Mouse (Mus musculus) liver, embryonic 15.5 days (tissue): ENCODE data around the gene Ccser2. TPM values are rescaled to one million over a fixed set of nuclear protein-coding genes. Genes with fewer than 3 reads are reported as not detected.

Experiments used
- ATAC-seq: fragments of 200-750 bp; cut with Nextera tagmentation; 2 replicates; pipeline ENCODE4 v1.8.0; 2017; ENCODE audit warnings: moderate number of reproducible peaks, mild to moderate bottlenecking, moderate library complexity; ENCODE audit not compliant: insufficient read depth
- H3K27ac ChIP-seq: fragments of 300-500 bp; sonication (generic); replicated peaks from 2 replicates; pipeline ENCODE4 v1.5.1; 2015; ENCODE audit warnings: mild to moderate bottlenecking, inconsistent platforms
- H3K27me3 ChIP-seq: fragments of 300-500 bp; sonication (generic); 2 replicates; pipeline ENCODE4 v1.6.1; 2015; ENCODE audit warnings: mild to moderate bottlenecking, inconsistent platforms
- H3K36me3 ChIP-seq: fragments of 300-500 bp; sonication (generic); replicated peaks from 2 replicates; pipeline ENCODE4 v1.6.1; 2015; ENCODE audit warnings: moderate library complexity, mild to moderate bottlenecking, inconsistent platforms
- H3K4me1 ChIP-seq: fragments of 300-500 bp; sonication (generic); replicated peaks from 2 replicates; pipeline ENCODE4 v1.6.1; 2015; ENCODE audit warnings: inconsistent platforms
- H3K4me2 ChIP-seq: fragments of 300-500 bp; sonication (generic); 2 replicates; pipeline ENCODE4 v1.6.1; 2015; ENCODE audit warnings: moderate library complexity, mild to moderate bottlenecking, inconsistent platforms
- H3K4me3 ChIP-seq: fragments of 300-500 bp; sonication (generic); replicated peaks from 2 replicates; pipeline ENCODE4 v1.5.1; 2015; ENCODE audit warnings: mild to moderate bottlenecking, inconsistent platforms
- H3K9ac ChIP-seq: fragments of 300-500 bp; sonication (generic); 2 replicates; pipeline ENCODE4 v1.6.1; 2015; ENCODE audit warnings: moderate library complexity, mild to moderate bottlenecking, inconsistent platforms
- H3K9me3 ChIP-seq: fragments of 300-500 bp; sonication (generic); replicated peaks from 2 replicates; pipeline ENCODE4 v1.6.1; 2016; ENCODE audit warnings: inconsistent platforms
- WGBS: fragments of 180-500 bp; shearing (Covaris S2); methylation state at CpG from one replicate; pipeline ENCODE4 v1.1.7; 2015; ENCODE audit warnings: mixed read lengths; ENCODE audit not compliant: insufficient replicate concordance; 5-methylcytosine and 5-hydroxymethylcytosine counted together
- polyA plus RNA-seq: library from polyadenylated mRNA; unstranded; fragments of >200 nt; fragmentation: Nextera tagmentation; extraction: Ambion mirVana; gene quantifications from 2 replicates; pipeline ENCODE4 v1.2.1, GENCODE M21; 2015

The Ccser2 gene
- polyA plus RNA-seq, 1 experiment from 2014 or later, result 6.4 TPM

GRCm38 (mm10) chr14:36937941-36938340, 30.6 kb downstream of the Ccser2 start:
- H3K4me3 ChIP-seq, result no peak overlapping the region
- ATAC-seq, result no peak
- WGBS, result 70% methylated on average over 2 of the region's 2 CpGs
- H3K27me3 ChIP-seq, result no peaks in the 10 kb centered on the region
- no peak overlapping the region for H3K9ac ChIP-seq
- no peaks in the 10 kb centered on the region for H3K9me3 ChIP-seq
- no peak overlapping the region for H3K4me2 ChIP-seq
- no peaks in the 10 kb centered on the region for H3K36me3 ChIP-seq
- no peaks in the 10 kb centered on the region for H3K4me1 ChIP-seq
- H3K27ac ChIP-seq, result no peak overlapping the region

GRCm38 (mm10) chr14:36937080-36937878, 31.3 kb downstream of the Ccser2 start:
- no peaks in the 10 kb centered on the region for H3K27me3 ChIP-seq
- H3K9ac ChIP-seq, result no peak overlapping the region
- H3K36me3 ChIP-seq, result no peaks in the 10 kb centered on the region
- H3K4me1 ChIP-seq, result no peaks in the 10 kb centered on the region
- ATAC-seq, result no peak
- H3K27ac ChIP-seq, result no peak overlapping the region
- H3K9me3 ChIP-seq, result no peaks in the 10 kb centered on the region
- no peak overlapping the region for H3K4me3 ChIP-seq
- H3K4me2 ChIP-seq, result no peak overlapping the region
- 61% methylated on average over 7 of the region's 7 CpGs for WGBS

GRCm38 (mm10) chr14:36932638-36933382, 35.8 kb downstream of the Ccser2 start:
- Histone ChIP-seq H3K9ac (no peak overlapping the region), H3K4me1 (no peaks in the 10 kb centered on the region), H3K27ac (no peak overlapping the region), H3K27me3 (no peaks in the 10 kb centered on the region), H3K4me2 (no peak overlapping the region), H3K4me3 (no peak overlapping the region), H3K36me3 (no peaks in the 10 kb centered on the region), H3K9me3 (no peaks in the 10 kb centered on the region)
- WGBS, result 52% methylated on average over 10 of the region's 10 CpGs
- ATAC-seq, result no peak

GRCm38 (mm10) chr14:36932038-36932437, 36.5 kb downstream of the Ccser2 start:
- Histone ChIP-seq H3K4me3 (no peak overlapping the region), H3K4me1 (no peaks in the 10 kb centered on the region), H3K9me3 (no peaks in the 10 kb centered on the region), H3K36me3 (no peaks in the 10 kb centered on the region), H3K9ac (no peak overlapping the region), H3K4me2 (no peak overlapping the region), H3K27ac (no peak overlapping the region), H3K27me3 (no peaks in the 10 kb centered on the region)
- ATAC-seq, result no peak

GRCm38 (mm10) chr14:36923383-36923782, 45.2 kb downstream of the Ccser2 start:
- H3K27ac ChIP-seq, result no peak overlapping the region
- H3K4me1 ChIP-seq, result no peaks in the 10 kb centered on the region
- no peaks in the 10 kb centered on the region for H3K9me3 ChIP-seq
- 40% methylated on average over 3 of the region's 3 CpGs for WGBS
- no peaks in the 10 kb centered on the region for H3K27me3 ChIP-seq
- no peak overlapping the region for H3K9ac ChIP-seq
- ATAC-seq, result no peak
- H3K4me3 ChIP-seq, result no peak overlapping the region
- no peak overlapping the region for H3K4me2 ChIP-seq
- no peaks in the 10 kb centered on the region for H3K36me3 ChIP-seq

GRCm38 (mm10) chr14:36921346-36922049, 47.1 kb downstream of the Ccser2 start:
- Histone ChIP-seq H3K9me3 (no peaks in the 10 kb centered on the region), H3K4me3 (no peak overlapping the region), H3K27ac (no peak overlapping the region), H3K4me2 (no peak overlapping the region), H3K9ac (no peak overlapping the region), H3K36me3 (no peaks in the 10 kb centered on the region), H3K27me3 (no peaks in the 10 kb centered on the region), H3K4me1 (no peaks in the 10 kb centered on the region)
- 50% methylated on average over 5 of the region's 5 CpGs for WGBS
- ATAC-seq, result no peak

- no peak overlapping the region for H3K27ac ChIP-seq
These were observed 48.7 kb downstream of the Ccser2 start for GRCm38 (mm10) chr14:36919886-36920285.

GRCm38 (mm10) chr14:36919146-36919545, 49.4 kb downstream of the Ccser2 start:
- H3K27me3 ChIP-seq, result no peaks in the 10 kb centered on the region
- no peak overlapping the region for H3K27ac ChIP-seq
- no peak overlapping the region for H3K4me3 ChIP-seq
- ATAC-seq, result no peak
- H3K4me1 ChIP-seq, result no peaks in the 10 kb centered on the region
- H3K9me3 ChIP-seq, result no peaks in the 10 kb centered on the region
- 40% methylated on average over 13 of the region's 13 CpGs for WGBS
- no peak overlapping the region for H3K9ac ChIP-seq
- no peaks in the 10 kb centered on the region for H3K36me3 ChIP-seq
- no peak overlapping the region for H3K4me2 ChIP-seq

More at GRCm38 (mm10) chr14:36919886-36920285, 48.7 kb downstream of the Ccser2 start:
- Histone ChIP-seq H3K9ac (no peak overlapping the region), H3K36me3 (no peaks in the 10 kb centered on the region), H3K4me2 (no peak overlapping the region), H3K4me1 (no peaks in the 10 kb centered on the region), H3K4me3 (no peak overlapping the region), H3K9me3 (no peaks in the 10 kb centered on the region), H3K27me3 (no peaks in the 10 kb centered on the region)
- WGBS, result 82% methylated on average over 8 of the region's 8 CpGs
- ATAC-seq, result no peak

GRCm38 (mm10) chr14:36915203-36915602, 53.4 kb downstream of the Ccser2 start:
- ATAC-seq, result no peak
- WGBS, result 50% methylated on average over 6 of the region's 6 CpGs
- Histone ChIP-seq H3K9ac (no peak overlapping the region), H3K9me3 (no peaks in the 10 kb centered on the region), H3K4me1 (no peaks in the 10 kb centered on the region), H3K4me3 (no peak overlapping the region), H3K27me3 (no peaks in the 10 kb centered on the region), H3K27ac (no peak overlapping the region), H3K36me3 (no peaks in the 10 kb centered on the region), H3K4me2 (no peak overlapping the region)

- WGBS, result 74% methylated on average over 3 of the region's 3 CpGs
- Histone ChIP-seq H3K9me3 (no peaks in the 10 kb centered on the region), H3K4me2 (no peak overlapping the region), H3K9ac (no peak overlapping the region), H3K27ac (no peak overlapping the region), H3K4me3 (no peak overlapping the region), H3K4me1 (no peaks in the 10 kb centered on the region), H3K36me3 (no peaks in the 10 kb centered on the region), H3K27me3 (no peaks in the 10 kb centered on the region)
- no peak for ATAC-seq
These were observed 54.0 kb downstream of the Ccser2 start for GRCm38 (mm10) chr14:36914473-36915005.

GRCm38 (mm10) chr14:36911738-36912137, 56.8 kb downstream of the Ccser2 start:
- 40% methylated on average over 6 of the region's 6 CpGs for WGBS
- Histone ChIP-seq H3K9me3 (no peaks in the 10 kb centered on the region), H3K9ac (no peak overlapping the region), H3K27me3 (no peaks in the 10 kb centered on the region), H3K4me1 (no peaks in the 10 kb centered on the region), H3K4me2 (no peak overlapping the region), H3K4me3 (no peak overlapping the region), H3K27ac (no peak overlapping the region), H3K36me3 (0 out of 2 replicates have a peak, but pooled peaks cover 5% of the 10 kb centered on the region)
- no peak for ATAC-seq
